Mouse (Mus musculus): ENCODE measurements around the gene Kat8. TPM values are rescaled to one million over a fixed set of nuclear protein-coding genes. Genes with fewer than 3 reads are reported as not detected.

Gene Kat8
- total RNA-seq, 2 experiments from 2014 or later: 34.7 to 35.4 TPM

- intact Hi-C loops (cut with DNase I): loop anchor here (1.0 to 5.0 kb wide), 4 partner anchors 15 to 191 kb away; partner anchors contain the start of genes Kat8 and Setd1a
- Histone ChIP-seq H3K4me3 (peak overlapping the region; percentile 94), H3K27ac (peak overlapping the region; percentile 100)
- peak; percentile 67 to 69 for DNase-seq (ENCODE audit: extremely low spot score in 1 of 2, low spot score in 2 of 2)
- no peak for TF ChIP-seq CTCF (IDR thresholded peaks at IDR 0.05)
These were observed 55.9 kb downstream of the Kat8 start for GRCm38 (mm10) chr7:127967922-127968828.

DNA sequence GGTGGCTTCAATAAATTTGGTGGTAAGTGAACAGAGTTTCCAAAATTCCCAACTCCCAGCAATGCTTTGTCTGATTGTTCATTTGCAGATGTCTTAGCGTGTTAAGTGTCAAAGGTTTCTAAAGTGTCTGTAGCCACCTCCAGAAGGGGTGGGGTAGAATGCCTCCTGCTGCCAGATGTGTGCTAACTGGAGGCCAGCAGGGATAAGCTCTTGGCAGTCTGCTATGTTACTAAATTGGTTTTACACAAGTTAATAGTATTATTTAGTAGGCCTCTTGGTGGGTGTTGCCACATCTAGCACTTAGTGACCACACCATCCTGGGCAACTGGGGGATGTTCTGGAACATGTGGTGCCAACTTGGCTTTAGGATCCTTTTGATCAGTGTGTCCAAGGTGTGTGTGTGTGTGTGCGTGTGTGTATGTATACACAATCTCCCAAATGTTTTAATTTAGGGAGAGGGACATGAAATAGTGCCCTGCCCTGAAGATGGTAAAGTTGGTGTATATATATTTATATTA lies 62.2 kb downstream of the Kat8 start:
- no peak for TF ChIP-seq CTCF (IDR thresholded peaks at IDR 0.05)
- no peak for DNase-seq (ENCODE audit: extremely low spot score in 1 of 2, low spot score in 2 of 2)
- H3K4me3 ChIP-seq: no peak overlapping the region
- intact Hi-C loops (cut with DNase I): loop anchor here (10.0 kb wide), 1 partner anchor 470 kb away; no protein-coding TSS in a partner anchor
- no peak overlapping the region for H3K27ac ChIP-seq

Other genes with a start within 250 kb of the Kat8 start
- gene Bcl7c, start 203.6 kb upstream of the Kat8 start, total RNA-seq (2021): 10 to 100 TPM; 32.7 to 39.9 TPM
- gene Ctf1, start 199.8 kb upstream of the Kat8 start, total RNA-seq (2021): 1 to 10 TPM; 2.8 to 3.8 TPM
- not detected for gene Ctf2, start 180.3 kb upstream of the Kat8 start, total RNA-seq (2021)
- gene Fbxl19, start 168.0 kb upstream of the Kat8 start, total RNA-seq (2021): 10 to 100 TPM; 72.4 to 81.5 TPM
- gene Orai3, start 142.7 kb upstream of the Kat8 start, total RNA-seq (2021): 10 to 100 TPM; 19.8 to 21.8 TPM
- gene Setd1a, start 135.8 kb upstream of the Kat8 start, total RNA-seq (2021): 10 to 100 TPM; 48.8 to 55.2 TPM
- gene Gm49388, start 126.9 kb upstream of the Kat8 start, total RNA-seq (2021): 1 to 10 TPM; 4.2 to 4.3 TPM
- 1 to 10 TPM; 4.2 to 4.5 TPM for gene Hsd3b7, start 111.9 kb upstream of the Kat8 start, total RNA-seq (2021)
- 10 to 100 TPM; 85.7 to 98.9 TPM for gene Stx4a, start 88.2 kb upstream of the Kat8 start, total RNA-seq (2021)
- 100 to 1,000 TPM; 449 to 456 TPM for gene Stx1b, start 88.0 kb upstream of the Kat8 start, total RNA-seq (2021)
- 10 to 100 TPM; 34.2 to 34.6 TPM for gene Zfp646, start 36.3 kb upstream of the Kat8 start, total RNA-seq (2021)
- gene Zfp668, start 35.7 kb upstream of the Kat8 start, total RNA-seq (2021): 10 to 100 TPM; 23.3 to 24.1 TPM
- 1 to 10 TPM; 2.1 to 2.8 TPM for gene Prss53, start 21.5 kb upstream of the Kat8 start, total RNA-seq (2021)
- gene Gm21974, start 17.1 kb upstream of the Kat8 start, total RNA-seq (2021): not detected
- gene Vkorc1, start 16.9 kb upstream of the Kat8 start, total RNA-seq (2021): 10 to 100 TPM; 22.0 to 23.4 TPM
- 10 to 100 TPM; 38.5 to 39.9 TPM for gene Bckdk, start 8.4 kb upstream of the Kat8 start, total RNA-seq (2021)
- gene Prss8, start 17.6 kb downstream of the Kat8 start, total RNA-seq (2021): under 1 TPM; 0.26 to 0.38 TPM
- gene Prss36, start 34.2 kb downstream of the Kat8 start, total RNA-seq (2021): 1 to 10 TPM; 8.5 to 9.8 TPM
- gene Fus, start 54.9 kb downstream of the Kat8 start, total RNA-seq (2021): 100 to 1,000 TPM; 299 to 305 TPM
- gene Pycard, start 81.4 kb downstream of the Kat8 start, total RNA-seq (2021): 1 to 10 TPM; 1.5 to 3.7 TPM
- 1 to 10 TPM; 1.0 to 1.1 TPM for gene Trim72, start 91.4 kb downstream of the Kat8 start, total RNA-seq (2021)
- 10 to 100 TPM in 1 of 2 experiments, 1 to 10 TPM in 1; 9.2 to 10.9 TPM for gene Itgam, start 150.1 kb downstream of the Kat8 start, total RNA-seq (2021)
- gene Gm49368, start 150.2 kb downstream of the Kat8 start, total RNA-seq (2021): not detected
- gene Itgax, start 217.0 kb downstream of the Kat8 start, total RNA-seq (2021): under 1 TPM in 1 of 2 experiments, not detected in 1; 0.07 TPM
- not detected for gene Itgad, start 241.9 kb downstream of the Kat8 start, total RNA-seq (2021)

Measured in left cerebral cortex, adult 2 months (tissue).